Mouse (Mus musculus) left cerebral cortex, postnatal 10 days (tissue): ENCODE measurements around the gene Prr23a1. TPM values are rescaled to one million over a fixed set of nuclear protein-coding genes. Genes with fewer than 3 reads are reported as not detected.

ENCODE experiments used
- DNase-seq, 2 experiments: peaks; one replicate each; pipeline ENCODE4 v3.0.0; 2021 to 2022; ENCODE audit warnings: low spot score in 2 of 2, mixed read lengths in 1 of 2; ENCODE audit errors: extremely low spot score in 1 of 2
- intact Hi-C: fragments of 180-260 bp; cut with DNase I; formaldehyde crosslinking; loops from one replicate; pipeline ENCODE4 v1.15.1; 2025
- total RNA-seq, 2 experiments: library from RNA; stranded (reverse); gene quantifications; 2 replicates each; pipeline ENCODE4 v1.2.3; 2021

The Prr23a1 gene
- not detected for total RNA-seq

DNA sequence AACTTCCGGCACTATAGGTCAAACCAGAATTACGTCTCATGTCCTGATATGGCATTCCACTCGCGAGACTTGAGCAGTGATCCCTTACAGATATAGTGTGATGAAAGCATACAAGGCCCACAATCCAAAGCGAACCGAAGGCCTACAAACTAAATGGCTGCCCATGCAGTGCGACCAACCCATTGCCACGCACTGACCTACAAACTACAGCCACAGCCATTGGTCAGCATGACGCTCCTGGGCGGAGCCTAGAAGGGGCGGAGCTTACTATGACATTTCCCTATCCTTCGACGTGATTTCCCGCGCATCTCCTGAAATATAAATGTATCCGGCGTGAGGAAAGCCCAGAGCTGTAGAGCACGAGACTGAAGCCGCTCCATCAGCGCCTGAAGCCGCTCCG, at the start of gene Prr23a1:
Gene Prr23a1, plus strand, starts transcription at position 387 of the 400 bp plus-strand sequence.
- no peak for DNase-seq
- intact Hi-C loops: no loop called here

DNA sequence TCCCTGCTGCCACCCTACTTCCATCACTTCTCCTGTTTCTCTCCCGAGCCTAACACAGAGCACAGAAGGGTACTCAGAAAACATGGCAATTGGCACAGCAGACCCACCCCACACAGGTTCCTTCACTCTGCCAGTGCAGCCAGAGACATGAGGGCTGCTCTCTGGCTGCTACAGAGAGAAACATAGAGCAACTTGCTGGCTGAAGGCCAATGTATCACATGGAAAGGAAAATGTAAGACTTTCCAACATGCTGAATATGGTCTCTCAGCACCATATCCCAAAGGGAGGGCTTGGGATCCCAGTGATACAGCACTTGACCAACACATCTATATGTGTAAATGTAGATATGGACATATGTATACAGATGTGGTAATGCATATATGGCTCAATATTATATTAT, 43.3 kb upstream of the Prr23a1 start:
- intact Hi-C loops: no loop called here
- DNase-seq: no peak

DNA sequence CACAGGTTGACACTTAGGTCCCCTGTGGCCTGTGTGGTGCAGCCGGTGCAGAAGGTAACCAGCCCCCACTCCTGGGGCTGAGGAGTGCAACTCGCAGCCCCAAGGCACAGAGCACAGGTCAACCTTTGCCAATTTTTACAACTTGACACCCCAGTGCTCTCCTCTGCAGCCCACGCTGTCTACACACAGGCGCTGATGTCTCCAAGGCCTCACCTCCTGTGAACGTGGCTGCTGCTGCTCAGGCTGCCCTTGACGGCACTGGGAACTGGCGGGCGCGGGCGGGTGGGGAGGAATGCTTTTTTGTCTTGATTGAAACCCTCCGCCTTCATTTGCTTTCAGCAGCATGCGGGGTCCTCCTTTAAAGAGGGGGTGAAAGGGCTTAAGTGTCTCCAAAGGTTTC, 38.3 kb upstream of the Prr23a1 start:
- DNase-seq: no peak
- intact Hi-C loops: loop anchor here (10.0 kb wide), 1 partner anchor 189 kb away; no protein-coding TSS in a partner anchor

DNA sequence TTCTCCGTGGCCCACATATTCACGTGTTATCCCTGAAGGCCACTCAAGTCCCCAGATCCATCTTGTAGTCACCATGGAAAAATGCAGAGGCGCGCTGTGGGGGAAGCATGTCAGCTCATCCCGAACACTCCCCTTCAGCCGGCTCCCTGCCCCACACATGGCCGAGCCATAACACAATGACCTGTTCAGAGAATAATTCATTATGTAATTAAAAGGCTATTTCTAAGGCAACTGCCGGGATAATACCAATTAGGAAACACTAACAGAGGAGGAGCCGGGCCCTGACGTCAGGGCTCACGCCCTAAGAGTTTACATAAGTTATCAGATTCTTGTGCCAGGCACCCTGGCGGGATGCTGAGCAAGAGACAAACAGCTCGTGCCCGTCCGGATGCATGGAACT, 36.8 kb upstream of the Prr23a1 start:
- intact Hi-C loops: loop anchor here (10.0 kb wide), 1 partner anchor 191 kb away; no protein-coding TSS in a partner anchor
- DNase-seq: no peak

DNA sequence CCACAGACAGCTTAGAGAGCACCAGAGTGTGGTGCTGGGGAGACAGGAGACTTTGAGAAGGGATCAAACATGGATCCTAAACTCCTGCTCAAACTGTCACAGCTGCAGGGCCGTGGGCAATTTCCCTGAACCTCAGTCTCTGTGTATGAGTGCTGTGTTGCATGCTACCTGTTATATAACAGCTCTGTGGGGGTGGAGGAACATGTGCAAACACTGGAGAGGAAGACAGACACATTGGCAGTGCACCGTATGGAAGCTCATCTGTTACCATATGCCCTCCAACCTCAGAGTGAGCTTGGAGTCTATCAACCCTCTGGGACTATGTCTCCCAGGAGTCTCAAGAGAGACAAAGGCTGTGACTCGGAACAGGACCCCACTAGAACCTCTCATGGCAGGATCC, 36.4 kb upstream of the Prr23a1 start:
- DNase-seq: no peak
- intact Hi-C loops: loop anchor here (2.0 to 10.0 kb wide), 2 partner anchors 159 to 191 kb away; no protein-coding TSS in a partner anchor

DNA sequence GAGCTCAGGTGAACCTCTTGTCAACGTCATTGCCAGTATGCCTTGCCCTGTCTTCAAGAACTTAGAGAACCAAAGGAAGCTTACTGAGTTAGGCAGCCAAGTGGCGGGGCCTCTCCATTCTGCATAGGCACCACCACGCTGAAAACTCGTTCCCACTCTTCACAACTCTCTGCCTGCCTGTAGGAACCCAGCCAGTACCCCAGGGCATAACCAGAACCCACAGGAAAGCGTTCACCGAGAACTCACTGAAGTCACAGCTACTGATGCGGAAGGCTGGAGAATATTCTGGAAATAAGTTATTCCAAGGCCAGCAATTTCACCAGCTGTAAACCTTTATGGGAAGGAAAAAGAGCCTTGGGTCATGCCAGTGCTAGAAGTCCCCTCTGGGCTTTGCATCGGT, 34.7 kb upstream of the Prr23a1 start:
- DNase-seq: no peak
- intact Hi-C loops: loop anchor here (2.0 to 10.0 kb wide), 2 partner anchors 161 to 193 kb away; no protein-coding TSS in a partner anchor

DNA sequence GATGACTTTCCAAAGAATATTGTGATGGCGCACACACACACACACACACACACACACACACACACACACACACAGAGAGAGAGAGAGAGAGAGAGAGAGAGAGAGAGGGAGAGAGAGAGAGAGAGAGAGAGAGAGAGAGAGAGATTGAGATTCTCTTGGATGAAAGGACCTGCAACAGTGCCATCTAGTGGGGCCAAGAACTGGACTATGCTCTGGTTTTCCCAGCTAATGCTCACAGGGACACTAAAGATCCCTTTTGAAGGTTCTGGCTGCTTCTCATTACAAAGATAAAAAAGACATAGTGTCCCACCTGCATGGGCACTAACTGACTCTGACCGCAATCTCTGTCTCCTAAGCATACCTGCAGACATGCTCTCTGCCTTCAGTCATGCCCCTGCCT, 32.8 kb upstream of the Prr23a1 start:
- intact Hi-C loops: loop anchor here (10.0 kb wide), 1 partner anchor 195 kb away; no protein-coding TSS in a partner anchor
- DNase-seq: peak; percentile 31 to 63

DNA sequence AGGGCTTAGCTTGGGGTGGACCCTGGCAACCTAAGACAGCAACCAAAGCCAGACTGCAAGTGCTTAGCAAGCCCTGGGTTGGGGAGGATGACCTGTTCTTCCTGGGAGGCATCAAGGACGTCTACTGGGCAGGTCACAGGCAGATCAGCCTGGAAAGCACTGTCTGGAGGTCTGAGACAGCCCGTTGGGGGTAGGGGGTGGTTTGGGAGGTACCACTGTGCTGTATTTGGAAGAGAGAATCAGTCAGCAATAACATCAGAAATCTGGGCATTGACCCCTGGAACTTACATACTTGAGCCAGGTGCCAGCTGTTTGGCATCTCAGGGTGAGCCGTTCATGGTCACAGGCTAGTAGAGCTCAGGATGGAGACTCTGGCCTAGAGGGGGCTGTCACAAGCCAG, 26.2 kb upstream of the Prr23a1 start:
- DNase-seq: no peak
- intact Hi-C loops: no loop called here

DNA sequence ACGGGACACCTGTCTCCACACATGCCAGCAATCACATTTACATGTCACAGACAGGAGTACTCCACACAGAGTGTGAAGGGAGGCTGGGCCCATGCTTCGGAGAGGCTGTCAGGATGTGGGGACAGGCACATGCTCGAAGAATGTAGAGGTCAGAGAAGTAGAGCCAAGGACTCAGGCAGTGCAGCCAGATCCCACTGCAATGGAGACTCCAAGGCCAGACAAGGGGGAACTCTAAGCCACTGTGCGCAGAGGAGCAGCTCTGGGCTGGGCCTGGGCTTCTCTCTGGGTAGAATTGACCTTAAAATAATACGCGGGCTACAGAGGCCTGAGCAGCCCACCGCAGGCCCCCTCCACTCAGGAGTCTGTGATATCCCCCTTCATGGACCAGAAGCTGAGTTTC, 24.7 kb upstream of the Prr23a1 start:
- intact Hi-C loops: no loop called here
- no peak for DNase-seq

DNA sequence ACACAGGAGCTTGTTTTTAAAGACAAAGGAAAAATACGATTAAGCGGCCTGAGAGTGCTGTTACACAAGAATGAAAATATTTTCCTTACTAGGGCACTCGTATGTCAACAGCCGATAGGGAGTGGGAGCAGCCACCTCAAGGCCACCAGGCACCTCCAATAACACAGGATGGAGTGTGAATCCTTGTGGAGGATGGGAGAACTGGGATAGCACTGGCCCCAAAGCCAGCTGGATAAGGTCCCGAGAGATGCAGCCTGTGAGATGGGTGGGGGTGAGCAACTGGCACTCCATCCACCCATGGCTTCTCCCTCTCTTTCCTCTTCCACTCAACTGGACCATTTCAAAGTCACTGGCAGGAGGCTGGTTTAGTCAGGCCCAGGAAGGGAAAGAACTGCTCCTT, 23.3 kb upstream of the Prr23a1 start:
- intact Hi-C loops: no loop called here

DNA sequence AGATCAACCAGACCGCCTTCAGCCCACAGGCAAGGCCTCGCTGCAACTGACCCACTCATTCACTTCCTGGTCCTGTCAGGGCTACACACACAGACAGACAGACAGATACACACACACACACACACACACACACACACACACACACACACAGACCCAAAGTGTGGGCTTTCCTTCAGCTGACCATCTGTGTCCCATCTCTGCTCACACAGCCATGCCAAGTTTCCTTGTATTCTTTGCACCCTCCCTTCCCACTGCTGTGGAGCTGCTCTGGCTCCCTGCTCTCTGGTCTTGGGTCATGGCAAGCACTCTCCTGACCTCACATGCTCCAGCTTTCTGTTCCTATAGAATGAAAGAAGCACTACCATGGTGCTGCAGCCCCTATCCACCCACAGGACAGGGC, 22.8 kb upstream of the Prr23a1 start:
- intact Hi-C loops: no loop called here
- DNase-seq: no peak

More for the DNA sequence above, 23.3 kb upstream of the Prr23a1 start:
- no peak for DNase-seq

DNA sequence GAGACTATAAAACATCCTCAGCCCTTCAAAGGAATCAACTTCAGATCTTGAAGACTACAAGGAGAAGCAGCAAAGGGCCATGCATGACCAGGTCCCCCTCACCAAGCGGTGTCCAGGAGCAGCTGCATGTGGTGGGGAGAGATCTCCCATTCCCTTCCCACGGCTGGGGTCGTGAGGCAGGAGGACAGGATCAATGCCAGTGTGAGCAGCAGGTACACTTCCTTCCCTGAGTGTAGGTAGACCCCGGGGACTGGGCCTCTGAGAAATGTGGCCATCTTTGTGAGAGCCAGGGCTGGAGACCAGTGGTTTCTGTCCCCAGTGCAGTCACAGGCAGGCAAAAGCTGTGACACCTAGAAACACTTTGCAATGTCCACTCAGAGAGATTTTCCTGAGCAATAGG, 21.8 kb upstream of the Prr23a1 start:
- intact Hi-C loops: no loop called here
- no peak for DNase-seq

DNA sequence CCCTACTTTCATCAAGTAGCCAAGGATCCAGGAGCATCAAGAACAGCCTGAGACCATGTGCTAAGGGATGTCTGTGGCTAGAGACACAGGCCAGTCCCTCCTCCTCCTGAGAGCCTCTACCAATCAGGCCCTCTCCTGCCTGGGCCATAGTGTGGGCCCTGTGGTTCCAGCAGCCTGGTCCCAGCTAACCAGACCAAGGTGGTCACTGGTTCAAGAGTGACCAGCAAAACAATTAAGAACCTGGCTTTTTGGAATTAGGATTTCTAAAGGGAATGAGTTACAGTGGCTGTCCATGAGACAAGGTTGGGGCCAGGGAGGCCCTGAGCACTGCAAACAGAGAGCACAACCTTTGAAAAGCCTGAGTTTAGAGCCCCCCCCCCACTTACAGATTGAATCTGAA, 21.2 kb upstream of the Prr23a1 start:
- DNase-seq: no peak
- intact Hi-C loops: no loop called here

DNA sequence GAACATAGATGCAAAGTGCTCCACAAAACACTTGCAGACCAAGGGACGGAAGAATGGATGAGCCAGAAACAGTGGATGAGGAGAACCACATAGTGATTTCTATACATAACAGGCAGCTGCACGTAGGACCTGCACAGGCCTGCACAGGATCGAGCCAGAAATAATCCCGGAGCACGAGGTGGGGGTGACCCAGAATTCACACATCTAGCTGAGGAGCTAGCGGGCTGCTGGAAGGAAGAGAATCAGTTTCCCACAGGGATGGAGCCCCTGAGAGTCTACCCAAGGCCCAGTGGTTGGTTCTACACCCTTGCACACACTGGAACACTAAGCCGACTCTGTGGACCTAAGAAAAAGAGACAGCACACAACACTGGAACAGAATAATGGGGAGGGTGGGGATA, 18.5 kb upstream of the Prr23a1 start:
- intact Hi-C loops: no loop called here
- no peak for DNase-seq

DNA sequence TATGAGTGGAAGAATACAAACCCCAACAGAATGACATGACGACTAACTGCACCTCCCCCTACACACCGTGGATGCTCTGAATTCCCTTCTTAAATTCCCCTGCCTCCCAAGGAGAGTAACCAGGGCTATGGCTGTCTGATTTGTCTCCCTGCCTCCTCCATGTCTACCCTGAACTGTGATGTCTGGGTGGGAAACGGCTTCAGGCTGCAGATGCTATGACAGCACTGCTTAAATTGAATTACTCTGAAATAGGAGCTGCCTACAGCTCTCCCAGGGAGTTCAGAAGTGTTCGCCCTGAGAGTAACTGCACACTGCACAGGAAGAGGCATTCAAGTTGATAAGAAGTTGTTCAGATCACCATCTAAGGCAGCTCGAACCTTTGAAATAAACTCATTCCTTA, 12.8 kb upstream of the Prr23a1 start:
- no peak for DNase-seq
- intact Hi-C loops: no loop called here

DNA sequence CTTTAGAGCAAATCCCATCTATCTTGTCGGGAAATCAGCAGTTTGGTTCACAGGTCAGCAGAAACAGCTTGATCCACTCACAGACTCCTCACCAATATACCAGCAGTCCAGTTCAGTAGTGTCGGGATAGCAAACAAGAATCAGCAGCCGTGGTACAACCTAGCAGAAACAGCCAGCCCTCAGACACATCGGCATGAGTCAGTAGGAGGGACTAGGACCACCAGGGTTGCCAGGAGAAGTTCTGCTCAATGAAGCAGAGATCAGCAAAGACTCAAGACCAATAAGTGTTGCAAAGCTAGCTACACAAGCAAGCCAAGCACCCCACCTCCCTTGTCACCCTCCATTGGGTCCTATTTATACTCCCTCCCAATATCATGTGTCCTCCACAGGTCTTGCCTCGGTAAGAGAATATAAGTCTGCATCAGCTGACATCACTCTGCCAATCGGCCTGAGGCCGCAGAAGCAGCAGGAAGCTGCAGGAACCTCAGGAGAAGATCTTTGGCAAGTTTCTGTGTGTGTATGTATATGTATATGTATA, 4.7 kb upstream of the Prr23a1 start:
- intact Hi-C loops: no loop called here
- DNase-seq: no peak

DNA sequence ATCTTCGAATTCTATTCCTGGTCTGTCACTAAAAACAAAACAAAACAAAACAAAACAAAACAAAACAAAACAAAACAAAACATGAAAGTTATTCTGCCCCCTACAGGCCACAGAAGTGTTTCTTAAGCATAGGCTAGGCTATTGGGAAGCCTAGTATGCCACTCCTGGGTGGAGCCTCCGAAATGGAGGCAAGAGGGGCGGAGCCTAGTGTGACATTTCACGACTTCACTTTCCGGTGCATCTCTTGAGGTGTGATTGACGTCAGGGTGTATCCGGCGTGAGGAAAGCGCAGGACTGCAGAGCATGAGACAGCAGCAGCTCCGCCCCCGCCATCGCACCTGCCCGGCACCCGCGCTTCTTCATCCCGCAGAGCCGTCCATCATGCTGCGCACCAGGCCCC, 13.9 kb downstream of the Prr23a1 start, which contains the start of gene Prr23a2:
Gene Prr23a2, plus strand, starts transcription at position 285 of the 400 bp plus-strand sequence.
- intact Hi-C loops: no loop called here
- peak in 1 of 2 experiments; percentile 27 for DNase-seq

DNA sequence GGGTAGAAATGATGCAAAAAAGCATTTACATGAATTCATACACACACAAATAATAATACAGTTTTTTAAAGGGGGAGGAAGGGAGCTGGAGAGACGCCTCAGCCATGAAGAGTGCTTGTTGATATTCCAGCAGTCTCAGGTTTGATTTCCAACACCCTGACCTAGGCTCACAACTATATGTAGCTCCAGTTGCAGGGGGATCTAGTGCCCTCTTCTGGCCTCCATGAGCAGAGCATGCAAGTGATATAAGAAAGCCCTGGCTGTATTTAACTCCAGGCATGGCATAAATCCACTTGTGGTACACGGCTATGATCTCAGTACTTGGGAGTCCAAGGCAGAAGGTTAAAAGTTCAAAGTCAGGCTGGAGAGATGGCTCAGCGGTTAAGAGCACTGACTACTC, 21.2 kb downstream of the Prr23a1 start:
- no peak for DNase-seq
- intact Hi-C loops: no loop called here

DNA sequence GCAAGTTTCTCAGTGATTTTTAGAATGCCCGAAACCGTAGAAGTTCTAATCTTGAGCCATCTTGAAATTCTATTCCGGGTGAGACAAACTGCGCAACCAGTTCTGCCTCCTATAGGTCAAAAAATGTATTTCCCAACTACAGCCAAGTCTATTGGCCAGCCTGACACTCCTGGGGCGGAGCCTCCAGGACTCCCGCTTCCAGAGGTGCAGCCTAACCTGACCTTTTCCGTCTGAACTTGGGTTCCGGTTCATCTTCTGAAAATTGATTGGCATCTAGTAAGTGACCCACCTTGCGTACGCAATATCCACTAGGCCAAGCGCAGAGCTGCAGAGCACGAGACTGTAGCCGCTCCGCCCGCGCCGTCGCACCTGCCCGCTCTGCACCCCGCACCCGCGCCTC, 22.3 kb downstream of the Prr23a1 start, which contains the start of gene Prr23a3:
Gene Prr23a3, plus strand, starts transcription at position 197 of the 400 bp plus-strand sequence.
- intact Hi-C loops: no loop called here
- no peak for DNase-seq
